Mouse (Mus musculus) heart, embryonic 16.5 days (tissue): ENCODE results near the gene BC028528. TPM values are rescaled to one million over a fixed set of nuclear protein-coding genes. Genes with fewer than 3 reads are reported as not detected.

Experiments used
- polyA plus RNA-seq: library from polyadenylated mRNA; unstranded; fragments of >200 nt; fragmentation: Nextera tagmentation; extraction: Ambion mirVana; gene quantifications from 2 replicates; pipeline ENCODE4 v1.2.1, GENCODE M21; 2015

Gene BC028528
- polyA plus RNA-seq, 1 experiment from 2014 or later = 41.5 TPM

Other genes starting within 250 kb of the BC028528 start
- 31.9 and 38.3 TPM in 2 replicates for gene Mcl1, start 233.2 kb downstream of the BC028528 start, polyA plus RNA-seq
- 8.5 and 13.7 TPM in 2 replicates for gene Adamtsl4, start 204.1 kb downstream of the BC028528 start, polyA plus RNA-seq
- gene Ecm1, start 152.4 kb downstream of the BC028528 start, polyA plus RNA-seq = 44.1 and 49.2 TPM in 2 replicates
- gene Tars2, start 131.8 kb downstream of the BC028528 start, polyA plus RNA-seq = 41.3 and 43.3 TPM in 2 replicates
- 17.9 and 19.2 TPM in 2 replicates for gene Rprd2, start 73.1 kb downstream of the BC028528 start, polyA plus RNA-seq
- gene Prpf3, start 36.1 kb downstream of the BC028528 start, polyA plus RNA-seq = 31.6 and 34.7 TPM in 2 replicates
- 356 and 374 TPM in 2 replicates for gene Mrps21, start 20.5 kb downstream of the BC028528 start, polyA plus RNA-seq
- gene Ciart, start 9.8 kb downstream of the BC028528 start, polyA plus RNA-seq = 3.8 and 4.8 TPM in 2 replicates
- gene Aph1a, start 2.0 kb upstream of the BC028528 start, polyA plus RNA-seq = 31.1 and 31.8 TPM in 2 replicates
- gene Car14, start 12.7 kb upstream of the BC028528 start, polyA plus RNA-seq = 73.4 and 78.2 TPM in 2 replicates
- gene Anp32e, start 37.2 kb upstream of the BC028528 start, polyA plus RNA-seq = 188 and 233 TPM in 2 replicates
- gene Plekho1, start 104.0 kb upstream of the BC028528 start, polyA plus RNA-seq = 63.3 and 67.1 TPM in 2 replicates
- 34.6 and 39.4 TPM in 2 replicates for gene Vps45, start 166.5 kb upstream of the BC028528 start, polyA plus RNA-seq
- 18.6 and 21.4 TPM in 2 replicates for gene Otud7b, start 212.5 kb upstream of the BC028528 start, polyA plus RNA-seq